Mouse (Mus musculus) gastrocnemius, postnatal 10 days (tissue): ENCODE results near the gene Ctsd. TPM values are rescaled to one million over a fixed set of nuclear protein-coding genes. Genes with fewer than 3 reads are reported as not detected.

ENCODE experiments used
- DNase-seq: peaks from one replicate; pipeline ENCODE4 v3.0.0; 2021; ENCODE audit warnings: mixed read lengths
- total RNA-seq, 2 experiments: library from RNA; stranded (reverse); gene quantifications; 2 replicates each; pipeline ENCODE4 v1.2.3; 2021

Ctsd gene
- total RNA-seq, 2 experiments from 2014 or later = 249 to 254 TPM

DNA sequence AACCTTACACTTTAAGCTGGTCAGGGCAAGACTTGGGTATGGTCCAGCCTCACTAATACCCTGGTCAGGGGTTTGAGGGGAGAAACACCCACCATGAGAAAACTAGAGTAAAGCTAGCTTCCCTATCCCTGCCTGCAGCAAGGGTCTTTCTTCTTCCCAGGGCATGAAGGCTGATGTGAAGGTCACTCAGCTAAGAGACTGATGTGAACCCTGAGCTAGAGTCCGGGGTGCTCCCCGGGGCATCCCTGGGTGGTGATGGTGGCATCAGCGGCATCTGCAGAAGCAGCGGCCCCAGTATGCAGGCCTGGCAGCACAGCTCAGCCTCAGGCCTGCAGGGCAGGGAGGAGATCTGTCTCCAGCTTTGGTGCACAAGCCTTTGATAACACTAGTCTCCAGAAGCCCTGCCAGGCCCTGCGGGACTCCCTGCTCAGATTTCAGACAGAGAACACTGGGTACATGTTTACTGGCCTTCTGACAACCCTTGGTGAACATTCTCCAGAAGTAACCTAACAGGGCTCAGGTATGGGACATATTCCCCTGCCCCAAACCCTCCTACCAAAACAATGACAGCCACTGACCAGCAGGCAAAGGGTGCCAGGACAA, 13.3 kb downstream of the Ctsd start:
- no peak for DNase-seq

- DNase-seq = no peak
These were observed 14.0 kb downstream of the Ctsd start, which contains the start of gene Ifitm10 for GRCm38 (mm10) chr7:142373641-142374412. Gene Ifitm10, minus strand, starts transcription at chr7:142373753.

DNA sequence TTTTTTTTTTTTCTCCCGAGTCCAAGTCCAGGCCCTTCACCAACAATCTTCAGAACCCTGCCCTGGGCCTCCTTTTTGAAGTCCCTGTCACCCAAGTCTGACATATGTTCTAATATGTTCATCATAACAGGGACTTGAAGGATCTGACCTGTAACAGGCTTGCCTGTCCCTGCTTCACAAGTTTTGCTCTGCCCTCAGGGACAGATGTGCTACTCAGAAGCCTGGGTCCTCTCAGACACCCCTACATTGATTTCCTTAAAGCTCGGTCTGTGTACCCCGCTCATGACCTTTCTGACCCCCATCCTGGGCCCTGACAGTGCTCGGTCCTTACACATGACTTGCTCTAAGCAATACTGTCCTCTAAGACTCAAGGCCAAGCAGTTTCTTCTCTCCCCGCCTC, 14.8 kb downstream of the Ctsd start:
- no peak for DNase-seq

DNA sequence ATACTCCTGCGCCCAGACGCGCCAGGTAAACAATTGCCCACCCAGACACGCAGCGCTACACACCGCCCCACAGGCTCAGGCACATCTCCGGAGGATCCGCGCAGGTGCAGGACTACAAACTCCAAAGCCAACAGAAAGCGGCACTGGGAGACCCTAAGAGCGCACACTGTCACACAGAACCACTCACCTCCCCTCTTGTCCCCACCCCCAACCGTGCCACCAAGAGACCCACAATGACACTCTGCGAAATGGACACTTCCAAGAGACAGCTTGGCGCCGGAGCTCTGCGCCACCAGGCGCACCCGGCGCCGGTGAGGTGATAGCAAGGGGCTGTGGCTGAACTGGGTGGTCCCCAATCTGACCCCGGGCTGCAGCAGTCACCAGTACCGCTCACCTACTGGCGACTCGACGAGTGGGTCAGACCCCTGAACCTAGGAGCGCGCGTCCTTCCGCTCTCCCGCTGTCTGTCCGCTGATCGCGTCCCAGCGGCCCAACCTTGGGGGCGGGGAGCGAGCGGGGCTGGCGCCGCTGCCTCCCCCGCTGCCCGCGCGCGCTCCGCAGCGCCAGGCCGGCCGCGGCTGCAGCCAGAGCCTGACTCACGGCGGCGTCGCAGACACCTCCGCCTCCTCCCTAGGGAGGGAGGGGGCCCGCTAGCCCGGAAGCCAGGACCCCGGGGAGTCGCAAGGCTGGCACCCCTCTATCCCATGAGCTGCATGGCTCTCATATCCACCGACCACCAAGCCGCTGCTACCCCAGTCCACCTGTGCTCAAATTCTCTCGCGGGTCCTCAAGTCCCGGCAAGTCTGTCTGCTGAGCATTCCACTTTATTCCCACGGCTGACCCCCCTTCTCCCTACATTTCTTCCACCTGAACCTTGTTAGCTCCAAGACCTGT, 15.8 kb downstream of the Ctsd start:
- DNase-seq = no peak

DNA sequence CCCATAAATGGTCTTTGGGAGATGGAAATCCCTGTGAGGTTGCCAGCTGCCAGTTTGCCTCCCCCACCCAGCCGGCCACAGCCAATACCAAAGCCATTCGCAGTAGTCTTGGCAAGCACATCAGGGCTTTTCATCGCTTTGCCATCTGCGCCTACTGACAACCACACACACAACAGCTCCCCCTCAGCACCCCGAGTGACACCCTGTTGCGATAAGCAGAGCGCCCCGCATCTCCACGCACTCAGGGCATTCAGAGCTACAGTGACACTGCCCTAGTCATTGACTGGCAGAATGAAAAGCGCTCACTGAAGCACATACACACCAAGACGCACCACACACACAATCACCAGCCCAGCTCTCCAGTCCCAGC, 16.5 kb downstream of the Ctsd start:
- DNase-seq = no peak

GRCm38 (mm10) chr7:142370937-142371336, 16.9 kb downstream of the Ctsd start:
- no peak for DNase-seq

GRCm38 (mm10) chr7:142369820-142370219, 18.0 kb downstream of the Ctsd start:
- DNase-seq = no peak

GRCm38 (mm10) chr7:142368856-142369255, 19.0 kb downstream of the Ctsd start:
- peak; percentile 62 for DNase-seq

- DNase-seq = no peak
These were observed 24.7 kb downstream of the Ctsd start for GRCm38 (mm10) chr7:142363107-142363506.

- DNase-seq = no peak
These were observed 27.1 kb downstream of the Ctsd start for GRCm38 (mm10) chr7:142360743-142361142.

- no peak for DNase-seq
These were observed 28.7 kb downstream of the Ctsd start for GRCm38 (mm10) chr7:142359129-142359528.

GRCm38 (mm10) chr7:142357566-142357965, 30.3 kb downstream of the Ctsd start:
- no peak for DNase-seq

- DNase-seq = no peak
These were observed 33.1 kb downstream of the Ctsd start for GRCm38 (mm10) chr7:142354661-142355233.

DNA sequence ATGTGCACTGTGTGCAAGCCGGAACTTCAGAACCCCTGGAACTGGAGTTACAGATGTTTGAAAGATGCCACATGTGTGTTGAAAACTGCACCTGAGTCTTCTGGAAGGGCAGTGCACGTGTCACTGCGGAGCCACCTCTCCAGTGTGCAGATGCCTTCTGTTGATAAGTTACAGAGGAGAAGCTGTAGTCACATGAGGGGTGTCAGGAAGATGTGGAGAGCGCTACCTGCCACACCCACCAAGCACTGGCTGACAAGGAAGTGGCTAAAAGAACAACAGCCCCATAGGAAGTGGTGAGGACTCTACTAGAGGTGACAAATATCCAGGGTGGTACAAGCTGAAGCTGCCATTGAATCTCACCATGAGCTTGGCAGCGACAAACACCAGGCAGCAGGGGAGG, 34.0 kb downstream of the Ctsd start:
- DNase-seq = no peak

- DNase-seq = no peak
These were observed 36.3 kb downstream of the Ctsd start for GRCm38 (mm10) chr7:142351569-142351968.

DNA sequence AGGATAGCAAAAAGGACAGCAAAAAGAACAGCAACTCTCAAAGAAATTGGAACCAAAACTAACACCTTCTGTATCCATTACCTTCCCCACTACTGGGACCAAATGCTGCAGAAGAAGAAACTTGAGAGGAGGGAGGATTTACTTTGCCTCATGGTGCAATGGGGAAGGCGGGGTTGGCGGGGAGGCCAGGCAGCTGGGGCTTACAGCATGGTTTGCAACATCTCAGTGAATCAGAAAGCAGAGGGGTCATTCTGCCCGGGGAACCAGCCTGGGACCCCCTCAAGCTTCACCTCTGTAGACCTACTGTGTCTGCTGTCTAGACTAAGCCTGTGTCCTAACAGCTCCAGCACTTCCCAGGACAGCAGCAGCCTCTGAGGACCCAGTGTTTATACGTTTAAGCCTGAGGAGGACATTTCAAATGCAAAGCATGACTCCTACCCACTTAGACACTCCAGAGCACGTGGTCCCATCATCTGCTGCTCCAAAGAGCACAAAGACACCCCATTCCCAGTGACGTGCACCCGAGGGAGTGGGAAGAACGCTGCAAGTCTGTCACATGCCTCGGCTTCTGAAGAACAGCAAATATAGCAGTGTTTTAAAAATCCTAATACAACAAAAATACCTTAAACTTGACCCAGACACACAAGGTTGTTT, 38.4 kb downstream of the Ctsd start:
- DNase-seq = peak; percentile 46

- DNase-seq = no peak
These were observed 40.3 kb downstream of the Ctsd start for GRCm38 (mm10) chr7:142347542-142347941.

GRCm38 (mm10) chr7:142342247-142342640, 45.6 kb downstream of the Ctsd start:
- no peak for DNase-seq

DNA sequence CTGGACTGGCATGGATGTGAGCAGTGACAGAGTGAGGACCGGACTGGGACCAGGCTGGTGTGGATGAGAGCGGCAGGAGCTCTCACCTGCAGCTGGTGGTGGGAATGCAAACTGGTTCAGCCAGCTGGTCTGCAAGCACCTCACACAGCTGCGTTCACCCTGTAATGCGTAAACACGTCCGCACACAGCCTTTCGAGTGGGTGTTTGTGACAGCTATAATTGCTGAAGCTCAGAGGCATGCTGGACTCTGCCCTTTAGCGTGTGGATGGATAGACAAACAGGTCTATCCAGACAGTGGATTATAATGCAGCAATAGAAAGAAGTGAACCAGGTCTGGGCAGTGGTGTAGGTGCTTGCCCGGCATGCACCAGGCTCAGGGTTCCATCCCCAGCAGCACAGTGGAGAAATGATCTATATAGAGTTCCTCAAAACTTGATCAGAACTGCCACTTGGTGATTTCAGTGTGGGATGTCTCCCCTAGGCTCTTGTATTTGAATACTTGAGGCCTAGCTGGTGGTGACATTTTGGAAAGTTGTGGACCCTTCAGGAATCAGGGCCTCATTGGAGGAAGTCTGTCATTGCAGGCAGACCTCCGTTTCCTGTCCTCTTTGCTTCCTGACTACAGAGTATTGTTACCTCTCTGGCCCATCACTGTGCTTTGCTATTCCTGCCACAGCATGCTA, 46.1 kb downstream of the Ctsd start:
- DNase-seq = no peak

DNA sequence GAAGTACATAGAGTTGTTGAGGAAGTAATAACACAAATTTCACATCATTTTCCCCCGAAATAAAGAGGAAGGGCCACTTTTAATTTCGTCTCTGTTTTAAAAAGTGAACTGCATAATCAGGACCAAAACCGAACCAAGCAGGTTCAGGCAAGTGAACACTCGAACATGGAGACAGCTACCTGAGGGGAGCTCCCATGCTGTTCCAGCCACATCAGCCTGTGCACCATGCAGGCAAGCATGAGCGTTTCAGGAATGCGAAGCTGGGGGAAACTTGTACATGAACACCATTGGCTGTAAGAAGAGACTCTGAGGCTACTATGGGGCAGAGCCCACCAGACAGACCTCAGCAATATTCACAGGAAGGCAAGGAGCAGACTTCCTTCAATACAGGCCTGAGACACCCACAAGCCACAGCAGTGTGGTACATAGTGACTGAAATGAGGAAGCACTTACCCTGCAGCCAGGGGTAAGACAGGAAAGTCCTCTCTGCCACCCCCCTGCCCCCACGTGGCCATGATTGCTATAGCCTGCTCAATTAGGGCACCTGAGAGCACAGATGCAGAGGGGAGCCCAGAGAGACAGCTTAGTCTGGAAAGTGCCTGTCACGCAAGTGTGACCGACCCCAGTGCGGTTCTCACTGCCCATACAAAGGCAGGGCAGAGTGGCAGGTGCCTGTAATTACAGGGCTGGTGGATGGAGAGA, 47.4 kb downstream of the Ctsd start:
- DNase-seq = no peak

DNA sequence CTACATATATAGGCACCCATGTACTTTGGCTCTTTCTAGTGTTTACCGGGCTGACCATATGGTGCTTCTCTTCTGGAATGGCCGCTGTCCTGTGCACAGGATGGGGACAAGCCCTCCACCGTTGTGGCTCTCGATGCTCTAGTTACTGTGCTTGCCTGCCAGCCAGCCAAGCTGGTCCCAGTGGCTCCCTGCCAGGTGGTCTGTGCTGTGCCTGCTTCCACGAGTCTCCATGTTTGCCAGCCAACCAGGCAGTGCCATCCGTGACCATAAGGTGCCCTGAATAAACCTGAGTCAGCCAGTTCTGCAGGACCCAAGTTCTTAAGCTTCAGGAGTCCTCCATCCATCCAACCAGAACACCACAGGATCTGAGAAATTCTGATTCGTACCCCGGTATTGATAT, 52.7 kb downstream of the Ctsd start:
- DNase-seq = peak; percentile 35
